24 mouse cellular contexts compared by ENCODE assay signal in the genomic region with DNA sequence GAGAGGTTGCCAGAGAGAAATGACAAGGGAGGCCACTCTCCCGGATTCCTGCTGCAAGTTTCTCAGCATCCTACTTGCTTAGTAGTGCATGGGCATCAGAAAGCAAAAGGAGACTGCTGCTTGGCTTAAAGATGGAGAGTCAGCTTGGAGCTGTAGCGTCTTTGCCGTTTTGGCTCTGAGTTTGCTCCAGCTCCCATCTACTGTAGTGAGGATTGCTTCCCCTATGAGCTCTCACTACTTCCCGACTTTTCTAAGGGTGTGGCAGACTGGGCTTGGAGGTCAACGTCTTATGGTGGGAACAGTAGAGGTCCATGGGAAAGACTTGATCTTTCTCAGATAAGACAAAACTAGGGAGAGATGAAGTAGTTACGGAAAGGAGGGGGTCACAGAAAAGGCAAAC. TPM values are rescaled to one million over a fixed set of nuclear protein-coding genes. Genes with fewer than 3 reads are reported as not detected.
"Had no signal": no experiment of that assay in that cellular context is flagged by ENCODE, and none has a peak within 500 bp of the region (broad histone marks: within the 10 kb centered on the region; RNA-seq: fewer than 3 reads in every experiment).

No protein-coding gene starts in this region.

- H3K4me3 ChIP-seq: layer of hippocampus, adult 2 months; limb, embryonic 12.5 days; limb, embryonic 15.5 days; midbrain, embryonic 12.5 days; midbrain, embryonic 15.5 days; neural tube, embryonic 12.5 days; neural tube, embryonic 15.5 days had no signal

- H3K36me3 ChIP-seq: limb, embryonic 12.5 days; limb, embryonic 15.5 days; midbrain, embryonic 12.5 days; midbrain, embryonic 15.5 days; neural tube, embryonic 12.5 days; neural tube, embryonic 15.5 days had no signal

- ATAC-seq: intestine, embryonic 16.5 days; liver, postnatal 0 days; lung, postnatal 0 days; midbrain, embryonic 15.5 days had no signal

- H3K4me1 ChIP-seq: limb, embryonic 12.5 days; limb, embryonic 15.5 days; midbrain, embryonic 12.5 days; midbrain, embryonic 15.5 days; neural tube, embryonic 12.5 days; neural tube, embryonic 15.5 days had no signal

- H3K9me3 ChIP-seq: limb, embryonic 12.5 days; limb, embryonic 15.5 days; midbrain, embryonic 12.5 days; midbrain, embryonic 15.5 days; neural tube, embryonic 12.5 days; neural tube, embryonic 15.5 days had no signal

- H3K4me2 ChIP-seq: limb, embryonic 12.5 days; limb, embryonic 15.5 days; liver, embryonic 11.5 days; lung, embryonic 14.5 days; midbrain, embryonic 12.5 days; midbrain, embryonic 15.5 days; neural tube, embryonic 12.5 days; neural tube, embryonic 15.5 days had no signal

- H3K9ac ChIP-seq: limb, embryonic 12.5 days; limb, embryonic 15.5 days; liver, embryonic 14.5 days; liver, postnatal 0 days; lung, embryonic 14.5 days; midbrain, embryonic 12.5 days; midbrain, embryonic 15.5 days; neural tube, embryonic 12.5 days; neural tube, embryonic 15.5 days had no signal

- H3K27me3 ChIP-seq: limb, embryonic 12.5 days; limb, embryonic 15.5 days; midbrain, embryonic 12.5 days; midbrain, embryonic 15.5 days; neural tube, embryonic 12.5 days; neural tube, embryonic 15.5 days had no signal

- H3K27ac ChIP-seq: layer of hippocampus, adult 2 months; limb, embryonic 12.5 days; limb, embryonic 15.5 days; liver, embryonic 14.5 days; macrophage; midbrain, embryonic 12.5 days; midbrain, embryonic 15.5 days; neural tube, embryonic 12.5 days; neural tube, embryonic 15.5 days; stomach, postnatal 0 days had no signal

- DNase-seq: kidney, adult 2 months; layer of hippocampus, adult 9-11 months; left cerebral cortex, postnatal 4 days; liver, postnatal 0 days; lung, embryonic 14.5 days; right cerebral cortex, adult 18-20 months; right cerebral cortex, postnatal 14 days; right cerebral cortex, postnatal 4 days; thymus, adult 2 months; thymus, postnatal 14 days; thymus, postnatal 4 days had no signal

RNA-seq across cellular contexts. Expression of a gene that starts 15.9 kb away (rescaled TPM):
- polyA plus RNA-seq: macrophage had no signal
